Mouse (Mus musculus): Measurements from ENCODE around the gene Mlh3. TPM values are rescaled to one million over a fixed set of nuclear protein-coding genes. Genes with fewer than 3 reads are reported as not detected.

Gene Mlh3
- polyA plus RNA-seq, 1 experiment from 2014 or later: 9.0 TPM

GRCm38 (mm10) chr12:85193923-85194622, 76.3 kb downstream of the Mlh3 start:
- H3K36me3 ChIP-seq (ENCODE audit: control insufficient read depth, insufficient read depth, low read length): no peaks in the 10 kb centered on the region
- no peaks in the 10 kb centered on the region for H3K9me3 ChIP-seq (ENCODE audit: control insufficient read depth, low read length)
- WGBS: 76% methylated on average over 11 of the region's 11 CpGs
- H3K9ac ChIP-seq (ENCODE audit: low read length): no peak overlapping the region
- H3K4me3 ChIP-seq (ENCODE audit: low read length): no peak overlapping the region
- no peak overlapping the region for H3K4me2 ChIP-seq (ENCODE audit: low read depth, low read length)
- ATAC-seq (ENCODE audit: low read depth): no peak
- no peaks in the 10 kb centered on the region for H3K27me3 ChIP-seq (ENCODE audit: control insufficient read depth, insufficient read depth, low read depth, low read length)
- H3K27ac ChIP-seq (ENCODE audit: low read length): peak overlapping the region; percentile 65
- peaks cover 42% of the 10 kb centered on the region for H3K4me1 ChIP-seq (replicated peaks; ENCODE audit: control insufficient read depth, insufficient read depth, low read length)

GRCm38 (mm10) chr12:85193146-85193545, 77.3 kb downstream of the Mlh3 start:
- Histone ChIP-seq H3K9me3 (ENCODE audit: control insufficient read depth, low read length) (no peaks in the 10 kb centered on the region), H3K4me3 (ENCODE audit: low read length) (no peak overlapping the region), H3K9ac (ENCODE audit: low read length) (no peak overlapping the region), H3K4me2 (ENCODE audit: low read depth, low read length) (no peak overlapping the region), H3K4me1 (replicated peaks; ENCODE audit: control insufficient read depth, insufficient read depth, low read length) (peaks cover 42% of the 10 kb centered on the region), H3K36me3 (ENCODE audit: control insufficient read depth, insufficient read depth, low read length) (no peaks in the 10 kb centered on the region), H3K27ac (ENCODE audit: low read length) (no peak overlapping the region), H3K27me3 (ENCODE audit: control insufficient read depth, insufficient read depth, low read depth, low read length) (no peaks in the 10 kb centered on the region)
- ATAC-seq (ENCODE audit: low read depth): no peak
- 74% methylated on average over 10 of the region's 10 CpGs for WGBS

- Histone ChIP-seq H3K4me1 (replicated peaks; ENCODE audit: control insufficient read depth, insufficient read depth, low read length) (peaks cover 36% of the 10 kb centered on the region), H3K9me3 (ENCODE audit: control insufficient read depth, low read length) (no peaks in the 10 kb centered on the region), H3K9ac (ENCODE audit: low read length) (peak overlapping the region; percentile 49; the same call in 1 of the 2 replicates), H3K4me3 (ENCODE audit: low read length) (no peak overlapping the region), H3K36me3 (ENCODE audit: control insufficient read depth, insufficient read depth, low read length) (no peaks in the 10 kb centered on the region), H3K27ac (ENCODE audit: low read length) (peak overlapping the region; percentile 50; the same call in 1 of the 2 replicates), H3K27me3 (ENCODE audit: control insufficient read depth, insufficient read depth, low read depth, low read length) (no peaks in the 10 kb centered on the region), H3K4me2 (ENCODE audit: low read depth, low read length) (peak overlapping the region; percentile 28; the same call in 1 of the 2 replicates)
- WGBS: 18% methylated on average over 19 of the region's 19 CpGs
- peak; percentile 44 for ATAC-seq (ENCODE audit: low read depth)
Observed at GRCm38 (mm10) chr12:85192461-85193108, 77.8 kb downstream of the Mlh3 start.

- Histone ChIP-seq H3K9me3 (ENCODE audit: control insufficient read depth, low read length) (no peaks in the 10 kb centered on the region), H3K27ac (ENCODE audit: low read length) (no peak overlapping the region), H3K4me1 (replicated peaks; ENCODE audit: control insufficient read depth, insufficient read depth, low read length) (peaks cover 33% of the 10 kb centered on the region), H3K4me2 (ENCODE audit: low read depth, low read length) (no peak overlapping the region), H3K36me3 (ENCODE audit: control insufficient read depth, insufficient read depth, low read length) (no peaks in the 10 kb centered on the region), H3K4me3 (ENCODE audit: low read length) (no peak overlapping the region), H3K27me3 (ENCODE audit: control insufficient read depth, insufficient read depth, low read depth, low read length) (no peaks in the 10 kb centered on the region), H3K9ac (ENCODE audit: low read length) (no peak overlapping the region)
- ATAC-seq (ENCODE audit: low read depth): no peak
- 69% methylated on average over 7 of the region's 7 CpGs for WGBS
Observed at GRCm38 (mm10) chr12:85190290-85190689, 80.1 kb downstream of the Mlh3 start.

GRCm38 (mm10) chr12:85186361-85186760, 84.0 kb downstream of the Mlh3 start:
- H3K27me3 ChIP-seq (ENCODE audit: control insufficient read depth, insufficient read depth, low read depth, low read length): no peaks in the 10 kb centered on the region
- no peak overlapping the region for H3K4me2 ChIP-seq (ENCODE audit: low read depth, low read length)
- H3K4me3 ChIP-seq (ENCODE audit: low read length): no peak overlapping the region
- peaks cover 18% of the 10 kb centered on the region for H3K4me1 ChIP-seq (replicated peaks; ENCODE audit: control insufficient read depth, insufficient read depth, low read length)
- no peaks in the 10 kb centered on the region for H3K36me3 ChIP-seq (ENCODE audit: control insufficient read depth, insufficient read depth, low read length)
- H3K27ac ChIP-seq (ENCODE audit: low read length): no peak overlapping the region
- ATAC-seq (ENCODE audit: low read depth): no peak
- H3K9me3 ChIP-seq (ENCODE audit: control insufficient read depth, low read length): no peaks in the 10 kb centered on the region
- H3K9ac ChIP-seq (ENCODE audit: low read length): no peak overlapping the region
- 57% methylated on average over 7 of the region's 7 CpGs for WGBS

- Histone ChIP-seq H3K4me2 (ENCODE audit: low read depth, low read length) (no peak overlapping the region), H3K36me3 (ENCODE audit: control insufficient read depth, insufficient read depth, low read length) (no peaks in the 10 kb centered on the region), H3K4me3 (ENCODE audit: low read length) (no peak overlapping the region), H3K27me3 (ENCODE audit: control insufficient read depth, insufficient read depth, low read depth, low read length) (no peaks in the 10 kb centered on the region), H3K4me1 (replicated peaks; ENCODE audit: control insufficient read depth, insufficient read depth, low read length) (peaks cover 18% of the 10 kb centered on the region), H3K27ac (ENCODE audit: low read length) (no peak overlapping the region), H3K9me3 (ENCODE audit: control insufficient read depth, low read length) (no peaks in the 10 kb centered on the region), H3K9ac (ENCODE audit: low read length) (no peak overlapping the region)
- no peak for ATAC-seq (ENCODE audit: low read depth)
- WGBS: 59% methylated on average over 8 of the region's 8 CpGs
Observed at GRCm38 (mm10) chr12:85185810-85186209, 84.6 kb downstream of the Mlh3 start.

Small RNA genes lying within 50 kb of the gene (microRNA-seq; reads per million reads assigned to microRNA genes)
- gene Mir6938: not detected

Other genes starting within 250 kb of the Mlh3 start
- gene Prox2, start 159.8 kb downstream of the Mlh3 start, polyA plus RNA-seq (2015; fragmentation: Nextera tagmentation; extraction: Ambion mirVana): 6.3 and 6.4 TPM in 2 replicates
- 110 TPM in 2 replicates for gene Dlst, start 159.8 kb downstream of the Mlh3 start, polyA plus RNA-seq (2015; fragmentation: Nextera tagmentation; extraction: Ambion mirVana)
- 0.94 and 1.6 TPM in 2 replicates for gene Rps6kl1, start 119.3 kb downstream of the Mlh3 start, polyA plus RNA-seq (2015; fragmentation: Nextera tagmentation; extraction: Ambion mirVana)
- 9.7 and 9.9 TPM in 2 replicates for gene Pgf, start 92.8 kb downstream of the Mlh3 start, polyA plus RNA-seq (2015; fragmentation: Nextera tagmentation; extraction: Ambion mirVana)
- 83.3 and 86.6 TPM in 2 replicates for gene Eif2b2, start 51.1 kb downstream of the Mlh3 start, polyA plus RNA-seq (2015; fragmentation: Nextera tagmentation; extraction: Ambion mirVana)
- 67.5 and 70.2 TPM in 2 replicates for gene Acyp1, start 17.8 kb upstream of the Mlh3 start, polyA plus RNA-seq (2015; fragmentation: Nextera tagmentation; extraction: Ambion mirVana)
- gene Zc2hc1c, start 18.0 kb upstream of the Mlh3 start, polyA plus RNA-seq (2015; fragmentation: Nextera tagmentation; extraction: Ambion mirVana): 2.5 and 2.9 TPM in 2 replicates
- 20.7 and 20.9 TPM in 2 replicates for gene Nek9, start 68.8 kb upstream of the Mlh3 start, polyA plus RNA-seq (2015; fragmentation: Nextera tagmentation; extraction: Ambion mirVana)
- gene Tmed10, start 104.2 kb upstream of the Mlh3 start, polyA plus RNA-seq (2015; fragmentation: Nextera tagmentation; extraction: Ambion mirVana): 332 and 342 TPM in 2 replicates
- 6.8 and 7.9 TPM in 2 replicates for gene Fos, start 203.3 kb upstream of the Mlh3 start, polyA plus RNA-seq (2015; fragmentation: Nextera tagmentation; extraction: Ambion mirVana)